Mouse (Mus musculus) small intestine, adult 2 months (tissue): ENCODE measurements at regions not wholly inside any gene's neighbourhood (a gene's known extent, or its start where the extent isn't known, plus 50 kb on each side); places are given as distances from the start of the nearest gene placed in this dataset.

Experiments
- CTCF ChIP-seq: fragments of 200-500 bp; IDR thresholded peaks from 2 replicates; pipeline ENCODE4 v1.5.1; 2012; ENCODE audit warnings: low read depth, mild to moderate bottlenecking, control low read depth, inconsistent platforms, low read length, moderate library complexity, mixed read lengths; ENCODE audit not compliant: insufficient replicate concordance, insufficient read length; ENCODE audit errors: extremely low read depth
- POLR2A ChIP-seq: fragments of 200-500 bp; IDR thresholded peaks from 2 replicates; pipeline ENCODE4 v1.6.1; 2012; ENCODE audit warnings: low read depth, mild to moderate bottlenecking, control low read depth, inconsistent platforms, low read length, moderate library complexity

- TF ChIP-seq POLR2A (no peak), CTCF (no peak)
These were observed 639.4 kb upstream of the A1bg start for GRCm38 (mm10) chr15:61562252-61562651.
